Comparison of ENCODE assay signal across 8 mouse cellular contexts in the genomic region with DNA sequence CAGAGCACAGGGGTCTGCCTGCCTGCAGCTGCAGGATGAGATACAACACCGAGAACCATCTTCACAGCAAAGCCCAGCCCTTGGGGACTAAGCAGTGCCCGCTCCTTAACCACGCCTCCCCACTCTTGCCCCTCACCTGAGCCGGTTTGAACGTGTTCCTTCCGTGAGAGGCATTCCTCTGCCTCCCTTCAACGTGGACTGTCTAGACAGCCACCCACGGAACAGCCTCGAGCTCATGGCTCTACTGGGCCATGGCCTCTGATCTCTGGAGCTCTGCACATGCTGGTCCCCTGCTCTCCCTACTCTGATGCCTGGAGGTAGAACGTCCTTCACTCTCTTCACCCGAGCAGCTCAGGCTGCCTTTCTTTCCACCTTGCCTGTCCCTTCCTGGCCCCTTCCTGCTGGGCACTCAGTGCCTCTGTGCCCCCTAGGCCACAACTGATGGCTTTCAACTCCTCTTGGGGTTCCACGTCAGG. TPM values are rescaled to one million over a fixed set of nuclear protein-coding genes. Genes with fewer than 3 reads are reported as not detected.
A peak's percentile ranks its signal among the peaks of the same experiment; 100 is the strongest.
DNase-seq lines count a peak whose midpoint lies in the region; ATAC-seq and TF ChIP-seq lines count a peak whose summit lies in the region.

A gene (minus strand): TSS at position 426 of the 476 bp plus-strand sequence.

- no peak within 1 kb of the TSS for H3K4me3 ChIP-seq in heart, adult 2 months
- H3K4me3 ChIP-seq in forebrain, postnatal 0 days (ENCODE audit: low read depth, low read length) = no peak within 1 kb of the TSS
- no peak within 1 kb of the TSS for H3K4me3 ChIP-seq in limb, embryonic 15.5 days

- no peak for TF ChIP-seq EP300 in heart, adult 2 months (IDR thresholded peaks at IDR 0.05; ENCODE audit: insufficient read depth, low read depth, low read length)

- H3K4me1 ChIP-seq in heart, adult 2 months (ENCODE audit: control insufficient read depth, insufficient read depth, low read length) = peaks cover 12% of the 10 kb centered on the region
- no peaks in the 10 kb centered on the region for H3K4me1 ChIP-seq in forebrain, postnatal 0 days (ENCODE audit: insufficient read depth)
- H3K4me1 ChIP-seq in limb, embryonic 15.5 days = peaks cover 16% of the 10 kb centered on the region; the same call in 1 of the 2 replicates

- ATAC-seq in Patski = no peak
- no peak for ATAC-seq in forebrain, postnatal 0 days
- ATAC-seq in limb, embryonic 15.5 days (ENCODE audit: insufficient number of reproducible peaks, low FRiP score, low TSS enrichment, low read depth) = no peak
- ATAC-seq in granulocyte monocyte progenitor cell, adult 5-6 weeks (replicated peaks; ENCODE audit: poor library complexity, severe bottlenecking) = no peak

- TF ChIP-seq POLR2A in heart, adult 2 months (IDR thresholded peaks at IDR 0.05; ENCODE audit: insufficient read depth, low read depth, low read length) = no peak

- POLR2A ChIA-PET in Patski (lab: Charles Lee) = no interaction called here

- in situ Hi-C loops in Patski (cut with MboI; ENCODE audit: low pct_unique_long_range_greater_than_20kb) = no loop called here

- H3K27me3 ChIP-seq in heart, adult 2 months (ENCODE audit: control insufficient read depth, insufficient read depth, low read length) = no peaks in the 10 kb centered on the region
- no peaks in the 10 kb centered on the region for H3K27me3 ChIP-seq in Patski
- no peaks in the 10 kb centered on the region for H3K27me3 ChIP-seq in forebrain, postnatal 0 days (ENCODE audit: insufficient read depth, low read length)
- no peaks in the 10 kb centered on the region for H3K27me3 ChIP-seq in limb, embryonic 15.5 days

- DNase-seq in heart, adult 2 months = no peak
- no peak for DNase-seq in heart, adult 18-20 months
- DNase-seq in Patski (ENCODE audit: low read depth, low spot score) = no peak
- DNase-seq in forebrain, postnatal 0 days = no peak
- DNase-seq in gastrocnemius, adult 18-20 months (ENCODE audit: low spot score) = no peak
- DNase-seq in spleen, postnatal 10 days (ENCODE audit: low spot score in 2 of 2) = no peak

- CTCF ChIA-PET in Patski (lab: Charles Lee) = interaction anchor here (1.0 to 1.1 kb wide), 2 partner anchors 8 to 26 kb away, joined by 3 read pairs; no protein-coding TSS in a partner anchor

- WGBS in heart, adult 2 months = 80% methylated on average over 12 of the region's 12 CpGs
- 83% methylated on average over 12 of the region's 12 CpGs for WGBS in forebrain, postnatal 0 days
- 63% methylated on average over 12 of the region's 12 CpGs for WGBS in limb, embryonic 15.5 days

- H3K4me2 ChIP-seq in forebrain, postnatal 0 days (ENCODE audit: low read depth) = no peak within 1 kb of the TSS
- H3K4me2 ChIP-seq in limb, embryonic 15.5 days = no peak within 1 kb of the TSS

- H3K9me3 ChIP-seq in forebrain, postnatal 0 days (ENCODE audit: low read length) = no peaks in the 10 kb centered on the region
- no peaks in the 10 kb centered on the region for H3K9me3 ChIP-seq in limb, embryonic 15.5 days

- peak within 1 kb of the TSS; percentile 33; the same call in 1 of the 2 replicates for H3K27ac ChIP-seq in heart, adult 2 months
- no peak within 1 kb of the TSS for H3K27ac ChIP-seq in forebrain, postnatal 0 days (ENCODE audit: low read depth, low read length)
- no peak within 1 kb of the TSS for H3K27ac ChIP-seq in limb, embryonic 15.5 days

- H3K9ac ChIP-seq in heart, adult 2 months (ENCODE audit: low read depth, low read length) = no peak within 1 kb of the TSS
- no peak within 1 kb of the TSS for H3K9ac ChIP-seq in forebrain, postnatal 0 days
- no peak within 1 kb of the TSS for H3K9ac ChIP-seq in limb, embryonic 15.5 days

- intact Hi-C loops in heart, adult 2 months (cut with DNase I) = no loop called here

- no peaks in the 10 kb centered on the region for H3K36me3 ChIP-seq in heart, adult 2 months (ENCODE audit: control insufficient read depth, insufficient read depth, low read length)
- H3K36me3 ChIP-seq in forebrain, postnatal 0 days (ENCODE audit: insufficient read depth) = no peaks in the 10 kb centered on the region
- H3K36me3 ChIP-seq in limb, embryonic 15.5 days = no peaks in the 10 kb centered on the region

- TF ChIP-seq CTCF in heart, adult 2 months (IDR thresholded peaks at IDR 0.05) = no peak
- TF ChIP-seq CTCF in Patski (IDR thresholded peaks at IDR 0.05) = no peak
- TF ChIP-seq CTCF in forebrain, postnatal 0 days (IDR thresholded peaks at IDR 0.05; ENCODE audit: low read depth) = no peak

- no peaks in the 10 kb centered on the region for H3K79me2 ChIP-seq in heart, adult 2 months (replicated peaks; ENCODE audit: control insufficient read depth, insufficient read depth, low read length)

RNA-seq across cellular contexts. Expression of the gene that starts here (rescaled TPM):
- total RNA-seq in heart, adult 2 months (2021) = 1 to 10 TPM; 8.2 to 8.5 TPM
- polyA plus RNA-seq in heart, adult 2 months (2012; rRNA removed) = 17.0 and 17.6 TPM in 2 replicates
- total RNA-seq in heart, adult 18-20 months (2021) = 1 to 10 TPM; 6.9 to 9.0 TPM
- 31.6 TPM for polyA plus RNA-seq in Patski (2021)
- 41.9 and 55.8 TPM in 2 replicates for total RNA-seq in forebrain, postnatal 0 days (2014; rRNA removed)
- 40.7 and 62.7 TPM in 2 replicates for polyA plus RNA-seq in forebrain, postnatal 0 days (2015; fragmentation: Nextera tagmentation; extraction: Ambion mirVana)
- 24.0 and 25.7 TPM in 2 replicates for polyA plus RNA-seq in limb, embryonic 15.5 days (2015; fragmentation: Nextera tagmentation; extraction: Ambion mirVana)
- 0.56 and 1.6 TPM in 2 replicates for total RNA-seq in granulocyte monocyte progenitor cell, adult 5-6 weeks (2014; fragmentation: Nextera tagmentation)
- total RNA-seq in granulocyte monocyte progenitor cell, adult 5-6 weeks (2017) = 0.69 and 0.82 TPM in 2 replicates
- total RNA-seq in gastrocnemius, adult 18-20 months (2021) = 1 to 10 TPM; 3.0 to 3.4 TPM
